Mouse (Mus musculus): ENCODE results near the gene Nt5c2. TPM values are rescaled to one million over a fixed set of nuclear protein-coding genes. Genes with fewer than 3 reads are reported as not detected.
A peak's percentile ranks its signal among the peaks of the same experiment; 100 is the strongest.

Nt5c2 gene
- polyA plus RNA-seq, 1 experiment from 2014 or later = 67.1 TPM

GRCm38 (mm10) chr19:46970121-46970729, 44.7 kb downstream of the Nt5c2 start:
- H3K27me3 ChIP-seq (replicated peaks) = no peaks in the 10 kb centered on the region
- H3K9me3 ChIP-seq (replicated peaks) = no peaks in the 10 kb centered on the region
- H3K9ac ChIP-seq = no peak overlapping the region
- no peak overlapping the region for H3K4me3 ChIP-seq
- H3K36me3 ChIP-seq = no peaks in the 10 kb centered on the region
- H3K27ac ChIP-seq = no peak overlapping the region
- H3K4me2 ChIP-seq = no peak overlapping the region
- no peak for ATAC-seq
- peaks cover 47% of the 10 kb centered on the region for H3K4me1 ChIP-seq
- 72% methylated on average over 13 of the region's 13 CpGs for WGBS (ENCODE audit: insufficient replicate concordance)

- Histone ChIP-seq H3K4me2 (no peak overlapping the region), H3K27me3 (replicated peaks) (no peaks in the 10 kb centered on the region), H3K27ac (no peak overlapping the region), H3K4me1 (peaks cover 47% of the 10 kb centered on the region), H3K36me3 (no peaks in the 10 kb centered on the region), H3K9me3 (replicated peaks) (no peaks in the 10 kb centered on the region), H3K9ac (no peak overlapping the region), H3K4me3 (no peak overlapping the region)
- WGBS (ENCODE audit: insufficient replicate concordance) = 74% methylated on average over 22 of the region's 22 CpGs
- ATAC-seq = no peak
Observed at GRCm38 (mm10) chr19:46969286-46969985, 45.5 kb downstream of the Nt5c2 start.

- whole genome bisulfite sequencing (ENCODE audit: insufficient replicate concordance) = 59% methylated on average over 5 of the region's 5 CpGs
- Histone ChIP-seq H3K4me1 (peaks cover 45% of the 10 kb centered on the region), H3K4me3 (no peak overlapping the region), H3K36me3 (no peaks in the 10 kb centered on the region), H3K9me3 (replicated peaks) (no peaks in the 10 kb centered on the region), H3K9ac (no peak overlapping the region), H3K27ac (no peak overlapping the region), H3K4me2 (no peak overlapping the region), H3K27me3 (replicated peaks) (no peaks in the 10 kb centered on the region)
- no peak for ATAC-seq
Observed at GRCm38 (mm10) chr19:46968833-46969232, 46.1 kb downstream of the Nt5c2 start.

GRCm38 (mm10) chr19:46967861-46968260, 47.1 kb downstream of the Nt5c2 start:
- ATAC-seq = 0 out of 2 replicates have a peak, but pooled peaks have one; percentile 22
- peaks cover 50% of the 10 kb centered on the region for H3K4me1 ChIP-seq
- no peaks in the 10 kb centered on the region for H3K9me3 ChIP-seq (replicated peaks)
- H3K4me3 ChIP-seq = no peak overlapping the region
- H3K4me2 ChIP-seq = no peak overlapping the region
- 76% methylated on average over 4 of the region's 4 CpGs for WGBS (ENCODE audit: insufficient replicate concordance)
- no peak overlapping the region for H3K9ac ChIP-seq
- H3K36me3 ChIP-seq = no peaks in the 10 kb centered on the region
- no peak overlapping the region for H3K27ac ChIP-seq
- no peaks in the 10 kb centered on the region for H3K27me3 ChIP-seq (replicated peaks)

- H3K4me3 ChIP-seq = no peak overlapping the region
- no peaks in the 10 kb centered on the region for H3K9me3 ChIP-seq (replicated peaks)
- no peaks in the 10 kb centered on the region for H3K27me3 ChIP-seq (replicated peaks)
- H3K9ac ChIP-seq = no peak overlapping the region
- H3K4me2 ChIP-seq = no peak overlapping the region
- 84% methylated on average over 6 of the region's 6 CpGs for WGBS (ENCODE audit: insufficient replicate concordance)
- H3K4me1 ChIP-seq = peaks cover 45% of the 10 kb centered on the region
- no peak overlapping the region for H3K27ac ChIP-seq
- no peak for ATAC-seq
- H3K36me3 ChIP-seq = no peaks in the 10 kb centered on the region
Observed at GRCm38 (mm10) chr19:46966330-46966729, 48.6 kb downstream of the Nt5c2 start.

- ATAC-seq = no peak
- Histone ChIP-seq H3K4me3 (no peak overlapping the region), H3K27me3 (replicated peaks) (no peaks in the 10 kb centered on the region), H3K4me2 (no peak overlapping the region), H3K27ac (no peak overlapping the region), H3K9me3 (replicated peaks) (no peaks in the 10 kb centered on the region), H3K36me3 (no peaks in the 10 kb centered on the region), H3K9ac (no peak overlapping the region), H3K4me1 (peaks cover 51% of the 10 kb centered on the region)
Observed at GRCm38 (mm10) chr19:46965496-46965895, 49.5 kb downstream of the Nt5c2 start.

GRCm38 (mm10) chr19:46964353-46964752, 50.6 kb downstream of the Nt5c2 start:
- Histone ChIP-seq H3K4me1 (peaks cover 52% of the 10 kb centered on the region), H3K27ac (no peak overlapping the region), H3K36me3 (no peaks in the 10 kb centered on the region), H3K9me3 (replicated peaks) (no peaks in the 10 kb centered on the region), H3K9ac (no peak overlapping the region), H3K27me3 (replicated peaks) (no peaks in the 10 kb centered on the region), H3K4me2 (no peak overlapping the region), H3K4me3 (no peak overlapping the region)
- 40% methylated on average over 9 of the region's 9 CpGs for WGBS (ENCODE audit: insufficient replicate concordance)
- no peak for ATAC-seq

GRCm38 (mm10) chr19:46963440-46963839, 51.5 kb downstream of the Nt5c2 start:
- H3K27me3 ChIP-seq (replicated peaks) = no peaks in the 10 kb centered on the region
- peaks cover 52% of the 10 kb centered on the region for H3K4me1 ChIP-seq
- no peaks in the 10 kb centered on the region for H3K9me3 ChIP-seq (replicated peaks)
- H3K4me3 ChIP-seq = no peak overlapping the region
- peak overlapping the region; percentile 94; the same call in 1 of the 2 replicates for H3K27ac ChIP-seq
- H3K4me2 ChIP-seq = no peak overlapping the region
- ATAC-seq = no peak
- H3K36me3 ChIP-seq = 0 out of 2 replicates have a peak, but pooled peaks cover 5% of the 10 kb centered on the region
- H3K9ac ChIP-seq = no peak overlapping the region

GRCm38 (mm10) chr19:46962841-46963240, 52.1 kb downstream of the Nt5c2 start:
- Histone ChIP-seq H3K9ac (peak overlapping the region; percentile 88), H3K27me3 (replicated peaks) (no peaks in the 10 kb centered on the region), H3K36me3 (0 out of 2 replicates have a peak, but pooled peaks cover 5% of the 10 kb centered on the region), H3K9me3 (replicated peaks) (no peaks in the 10 kb centered on the region), H3K4me3 (peak overlapping the region; percentile 88), H3K4me1 (peaks cover 56% of the 10 kb centered on the region), H3K4me2 (peak overlapping the region; percentile 82), H3K27ac (peak overlapping the region; percentile 94)
- no peak for ATAC-seq
- WGBS (ENCODE audit: insufficient replicate concordance) = 23% methylated on average over 7 of the region's 7 CpGs

- Histone ChIP-seq H3K27me3 (replicated peaks) (no peaks in the 10 kb centered on the region), H3K27ac (peak overlapping the region; percentile 94), H3K9ac (peak overlapping the region; percentile 88), H3K4me3 (peak overlapping the region; percentile 88), H3K4me2 (peak overlapping the region; percentile 82), H3K4me1 (peaks cover 56% of the 10 kb centered on the region), H3K36me3 (0 out of 2 replicates have a peak, but pooled peaks cover 5% of the 10 kb centered on the region), H3K9me3 (replicated peaks) (no peaks in the 10 kb centered on the region)
- 1% methylated on average over 37 of the region's 54 CpGs for WGBS (ENCODE audit: insufficient replicate concordance)
- ATAC-seq = peak; percentile 92
Observed at GRCm38 (mm10) chr19:46962171-46962772, 52.7 kb downstream of the Nt5c2 start.

- peaks cover 60% of the 10 kb centered on the region for H3K4me1 ChIP-seq
- H3K4me2 ChIP-seq = peak overlapping the region; percentile 82
- under 1% methylated on average over 23 of the region's 36 CpGs for WGBS (ENCODE audit: insufficient replicate concordance)
- H3K4me3 ChIP-seq = peak overlapping the region; percentile 88
- H3K36me3 ChIP-seq = 0 out of 2 replicates have a peak, but pooled peaks cover 5% of the 10 kb centered on the region
- H3K27me3 ChIP-seq (replicated peaks) = no peaks in the 10 kb centered on the region
- peak overlapping the region; percentile 88 for H3K9ac ChIP-seq
- H3K9me3 ChIP-seq (replicated peaks) = no peaks in the 10 kb centered on the region
- ATAC-seq = peak; percentile 74
- peak overlapping the region; percentile 94 for H3K27ac ChIP-seq
Observed at GRCm38 (mm10) chr19:46961652-46962051, 53.3 kb downstream of the Nt5c2 start.

- ATAC-seq = no peak
- Histone ChIP-seq H3K27ac (peak overlapping the region; percentile 94), H3K9ac (peak overlapping the region; percentile 88), H3K27me3 (replicated peaks) (no peaks in the 10 kb centered on the region), H3K4me1 (peaks cover 65% of the 10 kb centered on the region), H3K4me3 (peak overlapping the region; percentile 88), H3K9me3 (replicated peaks) (no peaks in the 10 kb centered on the region), H3K36me3 (0 out of 2 replicates have a peak, but pooled peaks cover 5% of the 10 kb centered on the region), H3K4me2 (peak overlapping the region; percentile 82)
- WGBS (ENCODE audit: insufficient replicate concordance) = 11% methylated on average over 22 of the region's 22 CpGs
Observed at GRCm38 (mm10) chr19:46961047-46961651, 53.8 kb downstream of the Nt5c2 start.

Measured in liver, embryonic 12.5 days (tissue).